Mouse (Mus musculus): ENCODE measurements at regions not wholly inside any gene's neighbourhood (a gene's known extent, or its start where the extent isn't known, plus 50 kb on each side); places are given as distances from the start of the nearest gene placed in this dataset.
"Not testable (repeated sequence)": the region's sequence is repeated elsewhere in the genome, so short reads cannot be mapped to it uniquely, and the experiment has no call there.

GRCm38 (mm10) chr12:47871738-47872137 is 1053.0 kb upstream of the Nova1 start:
- not testable (repeated sequence) for H3K4me3 ChIP-seq (ENCODE audit: low read depth, low read length); H3K36me3 ChIP-seq (replicated peaks); ATAC-seq (ENCODE audit: extremely low read depth, insufficient number of reproducible peaks, low FRiP score, poor library complexity, severe bottlenecking); H3K4me1 ChIP-seq (ENCODE audit: insufficient read depth, low read depth, low read length); DNase-seq (ENCODE audit: low spot score); H3K9me3 ChIP-seq (replicated peaks); H3K27me3 ChIP-seq (ENCODE audit: insufficient read depth, low read length)

- TF ChIP-seq GATA2 (IDR thresholded peaks at IDR 0.05; ENCODE audit: borderline replicate concordance, low read depth, low read length) (no peak), GATA1 (IDR thresholded peaks at IDR 0.05; ENCODE audit: borderline replicate concordance, low read length) (no peak), CTCF (IDR thresholded peaks at IDR 0.05; ENCODE audit: low read depth, low read length) (no peak), POLR2AphosphoS5 (IDR thresholded peaks at IDR 0.05; ENCODE audit: insufficient replicate concordance, low read depth, low read length) (no peak), TAL1 (conservative IDR thresholded peaks at IDR 0.05; ENCODE audit: low read depth, low read length) (no peak)
- DNase-seq (ENCODE audit: low spot score) (no peak), ATAC-seq (ENCODE audit: extremely low read depth, insufficient number of reproducible peaks, low FRiP score, poor library complexity, severe bottlenecking) (peak; percentile 45; the same call in 1 of the 2 replicates)
- H3K36me3 ChIP-seq (replicated peaks) = no peaks in the 10 kb centered on the region
- no peaks in the 10 kb centered on the region for H3K27me3 ChIP-seq (ENCODE audit: insufficient read depth, low read length)
- H3K9me3 ChIP-seq (replicated peaks) = no peaks in the 10 kb centered on the region
- H3K4me3 ChIP-seq (ENCODE audit: low read depth, low read length) = no peak overlapping the region
- no peaks in the 10 kb centered on the region for H3K4me1 ChIP-seq (ENCODE audit: insufficient read depth, low read depth, low read length)
Measured at GRCm38 (mm10) chr12:47833793-47834192, 1015.1 kb upstream of the Nova1 start.

Measured in G1E (cell line).